Mouse (Mus musculus): ENCODE data around the gene Trappc1. TPM values are rescaled to one million over a fixed set of nuclear protein-coding genes. Genes with fewer than 3 reads are reported as not detected.

Gene Trappc1
- polyA plus RNA-seq, 1 experiment: 62.5 TPM

GRCm38 (mm10) chr11:69362479-69362878, 38.7 kb downstream of the Trappc1 start:
- H3K4me1 ChIP-seq (replicated peaks; ENCODE audit: control insufficient read depth, insufficient read depth, low read length): peaks cover 24% of the 10 kb centered on the region
- WGBS: 98% methylated on average over 2 of the region's 2 CpGs
- DNase-seq: no peak
- peaks cover 41% of the 10 kb centered on the region for H3K36me3 ChIP-seq (ENCODE audit: control insufficient read depth, insufficient read depth, low read length)
- H3K27me3 ChIP-seq (ENCODE audit: control insufficient read depth, insufficient read depth, low read length): no peaks in the 10 kb centered on the region
- H3K4me3 ChIP-seq (ENCODE audit: control insufficient read depth, insufficient read depth, low read length): no peak overlapping the region
- no peak overlapping the region for H3K27ac ChIP-seq (ENCODE audit: control insufficient read depth, insufficient read depth, low read length)
- TF ChIP-seq POLR2A (IDR thresholded peaks at IDR 0.05; ENCODE audit: control insufficient read depth, extremely low read depth, insufficient read depth, low read length, poor library complexity): no peak
- TF ChIP-seq CTCF (IDR thresholded peaks at IDR 0.05; ENCODE audit: borderline replicate concordance, control insufficient read depth, extremely low read depth, insufficient read depth, low read length, poor library complexity): no peak

GRCm38 (mm10) chr11:69364376-69364775, 40.6 kb downstream of the Trappc1 start:
- Histone ChIP-seq H3K36me3 (ENCODE audit: control insufficient read depth, insufficient read depth, low read length) (peaks cover 22% of the 10 kb centered on the region), H3K4me1 (replicated peaks; ENCODE audit: control insufficient read depth, insufficient read depth, low read length) (peaks cover 34% of the 10 kb centered on the region), H3K27ac (ENCODE audit: control insufficient read depth, insufficient read depth, low read length) (no peak overlapping the region; the same call in 1 of the 2 replicates), H3K4me3 (ENCODE audit: control insufficient read depth, insufficient read depth, low read length) (no peak overlapping the region), H3K27me3 (ENCODE audit: control insufficient read depth, insufficient read depth, low read length) (no peaks in the 10 kb centered on the region)
- 79% methylated on average over 8 of the region's 8 CpGs for WGBS
- no peak for TF ChIP-seq POLR2A (IDR thresholded peaks at IDR 0.05; ENCODE audit: control insufficient read depth, extremely low read depth, insufficient read depth, low read length, poor library complexity)
- no peak for DNase-seq

- TF ChIP-seq CTCF (IDR thresholded peaks at IDR 0.05; ENCODE audit: borderline replicate concordance, control insufficient read depth, extremely low read depth, insufficient read depth, low read length, poor library complexity) (no peak), POLR2A (IDR thresholded peaks at IDR 0.05; ENCODE audit: control insufficient read depth, extremely low read depth, insufficient read depth, low read length, poor library complexity) (no peak)
- H3K4me3 ChIP-seq (ENCODE audit: control insufficient read depth, insufficient read depth, low read length): no peak overlapping the region
- 22% methylated on average over 6 of the region's 6 CpGs for WGBS
- no peak overlapping the region for H3K27ac ChIP-seq (ENCODE audit: control insufficient read depth, insufficient read depth, low read length)
- H3K27me3 ChIP-seq (ENCODE audit: control insufficient read depth, insufficient read depth, low read length): no peaks in the 10 kb centered on the region
- H3K4me1 ChIP-seq (replicated peaks; ENCODE audit: control insufficient read depth, insufficient read depth, low read length): peaks cover 34% of the 10 kb centered on the region
- no peak for DNase-seq
- peaks cover 17% of the 10 kb centered on the region for H3K36me3 ChIP-seq (ENCODE audit: control insufficient read depth, insufficient read depth, low read length)
Observed at GRCm38 (mm10) chr11:69364910-69365309, 41.1 kb downstream of the Trappc1 start.

- Histone ChIP-seq H3K4me1 (replicated peaks; ENCODE audit: control insufficient read depth, insufficient read depth, low read length) (peaks cover 35% of the 10 kb centered on the region), H3K36me3 (ENCODE audit: control insufficient read depth, insufficient read depth, low read length) (peaks cover 10% of the 10 kb centered on the region; the same call in 1 of the 2 replicates), H3K4me3 (ENCODE audit: control insufficient read depth, insufficient read depth, low read length) (peak overlapping the region; percentile 44; the same call in 1 of the 2 replicates), H3K27ac (ENCODE audit: control insufficient read depth, insufficient read depth, low read length) (peak overlapping the region; percentile 42; the same call in 1 of the 2 replicates), H3K27me3 (ENCODE audit: control insufficient read depth, insufficient read depth, low read length) (no peaks in the 10 kb centered on the region)
- TF ChIP-seq POLR2A (IDR thresholded peaks at IDR 0.05; ENCODE audit: control insufficient read depth, extremely low read depth, insufficient read depth, low read length, poor library complexity): no peak
- TF ChIP-seq CTCF (IDR thresholded peaks at IDR 0.05; ENCODE audit: borderline replicate concordance, control insufficient read depth, extremely low read depth, insufficient read depth, low read length, poor library complexity): no peak
- 42% methylated on average over 6 of the region's 6 CpGs for WGBS
- no peak for DNase-seq
Observed at GRCm38 (mm10) chr11:69365722-69366121, 41.9 kb downstream of the Trappc1 start.

DNA sequence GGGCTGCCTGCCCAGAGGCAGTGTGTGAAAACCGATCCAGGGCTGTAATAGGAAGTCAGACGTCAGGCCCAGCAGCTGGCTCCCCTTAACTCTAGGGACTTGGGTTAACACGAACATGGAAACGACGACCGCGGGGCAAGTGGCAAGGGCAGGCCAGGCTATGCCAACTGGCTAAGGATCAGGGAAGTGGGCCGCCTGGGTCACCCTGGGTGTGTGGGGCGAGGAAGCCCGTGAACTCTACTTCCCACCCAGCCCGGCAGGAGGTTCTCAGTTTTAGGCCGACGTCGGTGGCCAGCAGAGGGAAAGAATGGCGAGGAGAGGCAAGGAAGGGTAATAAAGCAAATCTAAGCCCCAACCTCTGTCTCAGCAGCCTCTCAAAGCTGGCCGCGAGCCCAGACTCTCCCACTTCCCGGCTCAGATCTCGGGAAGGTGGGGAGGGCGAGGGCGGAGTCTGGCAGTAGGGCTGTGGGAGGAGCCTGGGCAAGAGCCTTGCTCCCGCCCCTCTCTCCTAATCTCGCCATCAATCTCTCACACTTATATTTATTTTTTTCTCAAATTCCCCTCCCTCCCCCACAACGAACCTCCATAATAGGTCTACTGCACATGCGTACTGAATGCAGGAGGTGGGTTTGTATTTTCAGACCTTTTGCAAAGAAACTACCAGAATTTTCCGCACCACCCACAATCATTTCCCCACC, 42.5 kb downstream of the Trappc1 start:
- Histone ChIP-seq H3K36me3 (ENCODE audit: control insufficient read depth, insufficient read depth, low read length) (peaks cover 10% of the 10 kb centered on the region; the same call in 1 of the 2 replicates), H3K27me3 (ENCODE audit: control insufficient read depth, insufficient read depth, low read length) (no peaks in the 10 kb centered on the region), H3K4me3 (ENCODE audit: control insufficient read depth, insufficient read depth, low read length) (peak overlapping the region; percentile 44), H3K27ac (ENCODE audit: control insufficient read depth, insufficient read depth, low read length) (peak overlapping the region; percentile 42), H3K4me1 (replicated peaks; ENCODE audit: control insufficient read depth, insufficient read depth, low read length) (peaks cover 37% of the 10 kb centered on the region)
- DNase-seq: peak; percentile 90
- WGBS: under 1% methylated on average over 26 of the region's 26 CpGs
- TF ChIP-seq CTCF (IDR thresholded peaks at IDR 0.05; ENCODE audit: borderline replicate concordance, control insufficient read depth, extremely low read depth, insufficient read depth, low read length, poor library complexity) (no peak; the same call in 1 of the 2 replicates), POLR2A (IDR thresholded peaks at IDR 0.05; ENCODE audit: control insufficient read depth, extremely low read depth, insufficient read depth, low read length, poor library complexity) (peak; percentile 51; the same call in 1 of the 2 replicates)

DNA sequence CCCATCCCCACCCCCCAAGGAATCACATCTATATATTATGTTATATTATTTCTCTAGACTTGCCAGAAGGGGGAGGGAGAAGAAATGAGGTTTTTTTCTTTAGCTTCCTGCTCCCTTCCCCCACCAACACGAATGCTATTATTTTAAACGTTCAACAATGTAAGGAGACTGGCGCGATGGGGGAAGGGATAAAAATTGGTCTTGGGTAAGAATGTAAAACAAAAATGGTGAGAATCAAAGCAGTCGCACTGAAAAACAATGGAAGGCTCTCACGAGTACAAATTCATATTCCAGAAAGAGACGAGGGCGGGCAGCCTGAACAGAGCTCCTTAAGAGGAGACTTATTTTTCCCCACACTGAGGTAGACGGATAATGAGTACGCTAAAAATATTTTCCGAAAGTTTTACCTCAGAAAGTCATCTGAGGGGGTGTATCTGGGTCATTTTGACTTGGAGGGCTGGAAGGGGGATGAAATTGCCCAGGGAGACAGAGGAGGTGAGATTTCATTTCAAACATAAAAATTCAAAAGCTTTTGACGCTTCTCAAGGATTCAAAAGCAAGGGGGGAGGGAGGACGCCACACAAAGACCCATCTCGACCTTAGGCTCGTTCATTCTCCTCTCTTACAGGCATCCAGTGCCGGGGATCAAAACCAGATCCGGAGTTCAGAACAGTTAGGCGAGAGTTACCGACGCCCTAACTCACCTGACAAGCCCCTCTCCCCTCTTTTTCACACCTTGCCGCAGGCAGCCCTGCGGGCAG, 43.3 kb downstream of the Trappc1 start:
- Histone ChIP-seq H3K4me1 (replicated peaks; ENCODE audit: control insufficient read depth, insufficient read depth, low read length) (peaks cover 41% of the 10 kb centered on the region), H3K27me3 (ENCODE audit: control insufficient read depth, insufficient read depth, low read length) (no peaks in the 10 kb centered on the region), H3K27ac (ENCODE audit: control insufficient read depth, insufficient read depth, low read length) (peak overlapping the region; percentile 89), H3K4me3 (ENCODE audit: control insufficient read depth, insufficient read depth, low read length) (peak overlapping the region; percentile 90), H3K36me3 (ENCODE audit: control insufficient read depth, insufficient read depth, low read length) (peaks cover 8% of the 10 kb centered on the region; the same call in 1 of the 2 replicates)
- under 1% methylated on average over 22 of the region's 22 CpGs for whole genome bisulfite sequencing
- DNase-seq: peak; percentile 62
- TF ChIP-seq POLR2A (IDR thresholded peaks at IDR 0.05; ENCODE audit: control insufficient read depth, extremely low read depth, insufficient read depth, low read length, poor library complexity) (no peak), CTCF (IDR thresholded peaks at IDR 0.05; ENCODE audit: borderline replicate concordance, control insufficient read depth, extremely low read depth, insufficient read depth, low read length, poor library complexity) (no peak)
